ENCODE assay signal across 8 mouse cellular contexts in genomic region chr14:32159150-32159670, GRCm38 (mm10). TPM values are rescaled to one million over a fixed set of nuclear protein-coding genes. Genes with fewer than 3 reads are reported as not detected.
DNase-seq lines count a peak whose midpoint lies in the region; ATAC-seq and TF ChIP-seq lines count a peak whose summit lies in the region.

No protein-coding gene starts in this region.

- TF ChIP-seq CTCF in E14TG2a.4 (conservative IDR thresholded peaks at IDR 0.05; ENCODE audit: low read length): no peak

- no peaks in the 10 kb centered on the region for H3K9me3 ChIP-seq in E14TG2a.4 (ENCODE audit: low read length)
- H3K9me3 ChIP-seq in embryonic facial prominence, embryonic 14.5 days (ENCODE audit: control insufficient read depth, low read length): no peaks in the 10 kb centered on the region
- no peaks in the 10 kb centered on the region for H3K9me3 ChIP-seq in kidney, embryonic 15.5 days (replicated peaks)
- no peaks in the 10 kb centered on the region for H3K9me3 ChIP-seq in midbrain, embryonic 11.5 days (ENCODE audit: control insufficient read depth, low read length)

- peak overlapping the region; percentile 87 for H3K4me2 ChIP-seq in embryonic facial prominence, embryonic 14.5 days (ENCODE audit: low read depth, low read length)
- H3K4me2 ChIP-seq in kidney, embryonic 15.5 days: peak overlapping the region; percentile 84
- H3K4me2 ChIP-seq in midbrain, embryonic 11.5 days: peak overlapping the region; percentile 95

- H3K27ac ChIP-seq in embryonic facial prominence, embryonic 14.5 days (replicated peaks; ENCODE audit: low read depth, low read length): peak overlapping the region; percentile 19; the same call in 1 of the 2 replicates
- peak overlapping the region; percentile 67 for H3K27ac ChIP-seq in kidney, embryonic 15.5 days
- H3K27ac ChIP-seq in midbrain, embryonic 11.5 days (ENCODE audit: low read depth, low read length): no peak overlapping the region; the same call in 1 of the 2 replicates

- intact Hi-C loops in gastrocnemius, postnatal 14 days (cut with DNase I; ENCODE audit: low total_unique reads): no loop called here
- intact Hi-C loops in gastrocnemius, postnatal 36 days (cut with DNase I): no loop called here

- H3K4me1 ChIP-seq in E14TG2a.4 (replicated peaks; ENCODE audit: low read depth, low read length): peaks cover 62% of the 10 kb centered on the region
- H3K4me1 ChIP-seq in embryonic facial prominence, embryonic 14.5 days (ENCODE audit: control insufficient read depth, insufficient read depth, low read length): peaks cover 8% of the 10 kb centered on the region
- H3K4me1 ChIP-seq in kidney, embryonic 15.5 days: peaks cover 26% of the 10 kb centered on the region
- peaks cover 9% of the 10 kb centered on the region for H3K4me1 ChIP-seq in midbrain, embryonic 11.5 days (ENCODE audit: control insufficient read depth, insufficient read depth, low read length)

- 39% methylated on average over 4 of the region's 4 CpGs for WGBS in embryonic facial prominence, embryonic 14.5 days
- 42% methylated on average over 4 of the region's 4 CpGs for WGBS in kidney, embryonic 15.5 days
- WGBS in midbrain, embryonic 11.5 days: 37% methylated on average over 4 of the region's 4 CpGs

- no peaks in the 10 kb centered on the region for H3K27me3 ChIP-seq in E14TG2a.4 (ENCODE audit: insufficient read depth, low read length)
- no peaks in the 10 kb centered on the region for H3K27me3 ChIP-seq in embryonic facial prominence, embryonic 14.5 days (replicated peaks; ENCODE audit: control insufficient read depth, insufficient read depth, low read length)
- no peaks in the 10 kb centered on the region for H3K27me3 ChIP-seq in kidney, embryonic 15.5 days
- no peaks in the 10 kb centered on the region for H3K27me3 ChIP-seq in midbrain, embryonic 11.5 days (ENCODE audit: control insufficient read depth, insufficient read depth, low read length)

- ATAC-seq in embryonic facial prominence, embryonic 14.5 days (ENCODE audit: low read depth): no peak; the same call in 1 of the 2 replicates
- ATAC-seq in kidney, embryonic 15.5 days (replicated peaks; ENCODE audit: low FRiP score): no peak
- ATAC-seq in midbrain, embryonic 11.5 days (ENCODE audit: low FRiP score): peak; percentile 74

- peak overlapping the region; percentile 89 for H3K9ac ChIP-seq in embryonic facial prominence, embryonic 14.5 days (ENCODE audit: low read depth, low read length)
- no peak overlapping the region for H3K9ac ChIP-seq in kidney, embryonic 15.5 days
- H3K9ac ChIP-seq in midbrain, embryonic 11.5 days (ENCODE audit: low read length): peak overlapping the region; percentile 79

- peaks cover 12% of the 10 kb centered on the region; the same call in 1 of the 2 replicates for H3K36me3 ChIP-seq in E14TG2a.4 (ENCODE audit: insufficient read depth, low read length)
- H3K36me3 ChIP-seq in embryonic facial prominence, embryonic 14.5 days (ENCODE audit: control insufficient read depth, insufficient read depth, low read length): peaks cover 2% of the 10 kb centered on the region; the same call in 1 of the 2 replicates
- no peaks in the 10 kb centered on the region for H3K36me3 ChIP-seq in kidney, embryonic 15.5 days
- H3K36me3 ChIP-seq in midbrain, embryonic 11.5 days (ENCODE audit: control insufficient read depth, insufficient read depth, low read length): no peaks in the 10 kb centered on the region

- peak overlapping the region; percentile 96 for H3K4me3 ChIP-seq in E14TG2a.4 (replicated peaks; ENCODE audit: low read length)
- peak overlapping the region; percentile 73 for H3K4me3 ChIP-seq in embryonic facial prominence, embryonic 14.5 days (ENCODE audit: low read depth, low read length)
- H3K4me3 ChIP-seq in kidney, embryonic 15.5 days (replicated peaks): peak overlapping the region; percentile 96
- H3K4me3 ChIP-seq in midbrain, embryonic 11.5 days (ENCODE audit: low read depth, low read length): peak overlapping the region; percentile 69

- peak; percentile 12 for DNase-seq in gastrocnemius, postnatal 14 days
- DNase-seq in gastrocnemius, postnatal 36 days: no peak
- peak; percentile 36 for DNase-seq in embryonic facial prominence, embryonic 14.5 days (ENCODE audit: low spot score)
- DNase-seq in midbrain, embryonic 11.5 days (ENCODE audit: low spot score, missing footprints): peak; percentile 81
- no peak for DNase-seq in urinary bladder, postnatal 14 days (ENCODE audit: low spot score)
- DNase-seq in urinary bladder, adult 2 months (ENCODE audit: low spot score): no peak

RNA-seq across cellular contexts. Expression of gene Ncoa4, which starts 0.5 kb away (rescaled TPM):
- total RNA-seq in gastrocnemius, postnatal 14 days (2021): 10 to 100 TPM; 46.7 to 51.1 TPM
- 10 to 100 TPM; 55.2 to 61.5 TPM for total RNA-seq in gastrocnemius, postnatal 36 days (2021)
- 112 TPM in 2 replicates for polyA plus RNA-seq in embryonic facial prominence, embryonic 14.5 days (2014; fragmentation: Nextera tagmentation; extraction: Ambion mirVana)
- 107 and 110 TPM in 2 replicates for polyA plus RNA-seq in kidney, embryonic 15.5 days (2015; fragmentation: Nextera tagmentation; extraction: Ambion mirVana)
- polyA plus RNA-seq in midbrain, embryonic 11.5 days (2014; fragmentation: Nextera tagmentation; extraction: Ambion mirVana): 106 and 111 TPM in 2 replicates
- 77.0 and 77.6 TPM in 2 replicates for polyA plus RNA-seq in urinary bladder, adult 2 months (2012; rRNA removed)

RNA-seq across cellular contexts. Expression of gene Msmb, which starts 17.4 kb away (rescaled TPM):
- not detected for total RNA-seq in gastrocnemius, postnatal 14 days (2021)
- not detected for total RNA-seq in gastrocnemius, postnatal 36 days (2021)
- polyA plus RNA-seq in embryonic facial prominence, embryonic 14.5 days (2014; fragmentation: Nextera tagmentation; extraction: Ambion mirVana): not detected in 2 replicates
- polyA plus RNA-seq in kidney, embryonic 15.5 days (2015; fragmentation: Nextera tagmentation; extraction: Ambion mirVana): not detected in 2 replicates
- polyA plus RNA-seq in midbrain, embryonic 11.5 days (2014; fragmentation: Nextera tagmentation; extraction: Ambion mirVana): not detected in 2 replicates
- polyA plus RNA-seq in urinary bladder, adult 2 months (2012; rRNA removed): not detected in 2 replicates

RNA-seq across cellular contexts. Expression of gene Timm23, which starts 42.5 kb away (rescaled TPM):
- 100 to 1,000 TPM; 145 to 160 TPM for total RNA-seq in gastrocnemius, postnatal 14 days (2021)
- 100 to 1,000 TPM; 198 to 210 TPM for total RNA-seq in gastrocnemius, postnatal 36 days (2021)
- polyA plus RNA-seq in embryonic facial prominence, embryonic 14.5 days (2014; fragmentation: Nextera tagmentation; extraction: Ambion mirVana): 298 and 302 TPM in 2 replicates
- 300 and 306 TPM in 2 replicates for polyA plus RNA-seq in kidney, embryonic 15.5 days (2015; fragmentation: Nextera tagmentation; extraction: Ambion mirVana)
- 271 and 283 TPM in 2 replicates for polyA plus RNA-seq in midbrain, embryonic 11.5 days (2014; fragmentation: Nextera tagmentation; extraction: Ambion mirVana)
- 83.2 and 92.1 TPM in 2 replicates for polyA plus RNA-seq in urinary bladder, adult 2 months (2012; rRNA removed)

RNA-seq across cellular contexts. Expression of gene Parg, which starts 42.5 kb away (rescaled TPM):
- total RNA-seq in gastrocnemius, postnatal 14 days (2021): 10 to 100 TPM; 15.1 to 19.0 TPM
- total RNA-seq in gastrocnemius, postnatal 36 days (2021): 10 to 100 TPM; 17.1 to 19.9 TPM
- 45.2 and 46.0 TPM in 2 replicates for polyA plus RNA-seq in embryonic facial prominence, embryonic 14.5 days (2014; fragmentation: Nextera tagmentation; extraction: Ambion mirVana)
- polyA plus RNA-seq in kidney, embryonic 15.5 days (2015; fragmentation: Nextera tagmentation; extraction: Ambion mirVana): 46.2 and 48.1 TPM in 2 replicates
- polyA plus RNA-seq in midbrain, embryonic 11.5 days (2014; fragmentation: Nextera tagmentation; extraction: Ambion mirVana): 66.1 and 70.1 TPM in 2 replicates
- polyA plus RNA-seq in urinary bladder, adult 2 months (2012; rRNA removed): 11.4 and 14.3 TPM in 2 replicates

Comparison
In these comparisons a context has a peak if more than half of its experiments do, and no peak if none do; other contexts are left out.
1. DNase-seq: peak in gastrocnemius, postnatal 14 days (single experiment), embryonic facial prominence, embryonic 14.5 days (single experiment) and midbrain, embryonic 11.5 days (single experiment); none in gastrocnemius, postnatal 36 days (0 of 2), urinary bladder, postnatal 14 days (single experiment) and urinary bladder, adult 2 months (single experiment).
2. Peak in every context shown above with its lines, with median percentiles within 50 percentile points of each other: H3K4me3 ChIP-seq and H3K4me2 ChIP-seq.